Mouse (Mus musculus): ENCODE results near the gene Cnnm1. TPM values are rescaled to one million over a fixed set of nuclear protein-coding genes. Genes with fewer than 3 reads are reported as not detected.

Gene Cnnm1
- total RNA-seq, 2 experiments from 2014 or later: 99.5 to 113 TPM

DNA sequence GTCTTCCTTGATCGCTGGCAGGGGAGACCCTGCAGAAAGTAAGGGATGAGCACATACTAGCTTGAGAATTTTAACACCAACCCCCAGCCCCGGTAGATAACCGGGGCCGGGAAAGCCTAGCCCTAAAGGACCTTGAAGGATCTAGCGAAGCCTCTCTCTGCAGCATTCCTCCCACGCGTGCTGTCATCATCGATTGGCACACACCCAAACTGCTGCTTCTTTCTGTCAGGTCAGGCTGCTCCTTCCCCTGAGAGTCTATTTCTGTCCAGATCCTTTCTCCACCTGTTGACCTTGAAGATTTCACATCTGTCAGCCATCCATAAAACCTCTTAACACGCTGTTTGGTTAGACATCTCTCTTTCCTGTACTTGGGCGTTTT is 84.9 kb downstream of the Cnnm1 start:
- no peak for DNase-seq (ENCODE audit: low spot score in 2 of 2)
- intact Hi-C loops (cut with DNase I): no loop called here

DNA sequence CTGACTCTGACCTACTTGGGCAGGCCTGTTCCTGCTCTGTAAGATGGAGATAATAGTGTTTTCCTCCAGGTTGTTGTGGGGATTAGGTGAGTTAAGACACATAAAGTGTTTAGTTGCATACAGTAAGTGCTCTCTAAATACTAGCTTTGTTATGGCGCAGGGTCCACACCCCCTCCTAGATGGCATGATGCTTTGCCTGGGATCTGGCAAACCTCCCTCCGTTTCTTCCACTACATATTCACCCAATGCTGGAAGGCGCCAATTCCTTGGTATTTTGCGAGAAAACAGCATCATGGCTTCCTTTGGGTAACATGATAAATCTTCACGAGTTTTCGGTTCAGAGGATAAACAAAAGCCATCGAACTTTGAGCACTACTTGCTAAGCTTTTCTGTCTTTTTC is 85.3 kb downstream of the Cnnm1 start:
- DNase-seq (ENCODE audit: low spot score in 2 of 2): no peak
- intact Hi-C loops (cut with DNase I): no loop called here

DNA sequence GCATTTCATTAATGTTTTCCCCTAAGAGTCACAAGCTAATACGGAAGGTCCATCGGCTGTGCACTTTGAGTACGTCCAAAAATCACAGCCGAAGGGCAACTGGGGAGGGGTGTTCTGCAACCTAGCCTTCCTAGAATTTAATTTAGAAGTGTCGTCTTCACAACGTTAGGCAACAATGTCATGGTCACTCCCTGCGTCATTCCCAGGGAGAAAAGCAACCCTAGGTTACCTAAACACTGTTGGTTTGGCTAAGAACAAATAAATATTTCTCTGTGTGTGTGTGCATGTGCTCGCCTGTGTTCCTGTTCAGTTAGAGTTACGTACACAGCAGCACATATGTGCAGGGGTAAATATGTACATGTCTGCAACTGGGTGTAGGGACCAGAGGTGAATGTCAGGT is 85.8 kb downstream of the Cnnm1 start:
- intact Hi-C loops (cut with DNase I): no loop called here
- no peak for DNase-seq (ENCODE audit: low spot score in 2 of 2)

DNA sequence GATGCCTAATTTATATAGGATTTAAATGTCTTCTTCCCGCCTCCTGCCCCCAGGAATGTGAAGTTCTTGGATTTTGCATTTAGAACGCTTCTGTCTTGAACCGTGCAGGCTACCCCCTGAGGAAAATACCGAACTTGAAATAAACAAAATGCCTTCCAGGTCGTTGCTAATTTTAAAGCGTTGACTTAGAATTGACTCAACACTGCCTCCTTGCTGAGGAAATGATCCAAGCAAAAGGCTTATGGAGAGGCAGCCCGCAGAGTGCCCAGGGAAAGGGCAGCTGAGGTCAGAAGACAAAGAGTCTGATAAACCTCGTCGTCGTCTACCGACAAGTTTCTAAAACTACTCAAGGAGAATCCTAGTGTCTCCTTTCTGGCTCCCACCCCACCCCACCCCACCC is 86.9 kb downstream of the Cnnm1 start:
- DNase-seq (ENCODE audit: low spot score in 2 of 2): no peak
- intact Hi-C loops (cut with DNase I): no loop called here

DNA sequence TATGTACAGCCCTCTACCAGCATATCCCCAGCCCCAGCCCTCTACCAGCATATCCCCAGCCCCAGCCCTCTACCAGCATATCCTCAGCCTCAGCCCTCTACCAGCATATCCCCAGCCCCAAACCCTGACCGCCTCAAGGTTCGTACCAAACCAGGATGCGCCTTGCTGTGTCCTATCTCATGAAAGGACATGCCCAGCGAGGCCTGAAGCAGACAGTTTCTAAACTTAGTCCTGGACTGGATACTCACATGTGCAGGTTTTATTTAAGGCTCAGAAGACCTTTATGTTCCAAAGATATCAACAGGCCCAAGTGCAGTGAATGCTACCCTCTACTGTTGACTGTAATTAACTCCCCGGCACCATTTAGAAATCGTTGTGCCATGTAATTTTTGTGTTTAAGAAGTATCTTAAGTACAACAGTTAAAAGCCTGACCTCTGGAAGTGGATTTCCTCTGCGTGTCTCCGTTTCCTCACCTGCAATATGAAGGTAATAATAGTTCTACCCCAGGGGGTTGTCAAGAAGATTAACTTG is 87.9 kb downstream of the Cnnm1 start:
- intact Hi-C loops (cut with DNase I): no loop called here
- DNase-seq (ENCODE audit: low spot score in 2 of 2): no peak

DNA sequence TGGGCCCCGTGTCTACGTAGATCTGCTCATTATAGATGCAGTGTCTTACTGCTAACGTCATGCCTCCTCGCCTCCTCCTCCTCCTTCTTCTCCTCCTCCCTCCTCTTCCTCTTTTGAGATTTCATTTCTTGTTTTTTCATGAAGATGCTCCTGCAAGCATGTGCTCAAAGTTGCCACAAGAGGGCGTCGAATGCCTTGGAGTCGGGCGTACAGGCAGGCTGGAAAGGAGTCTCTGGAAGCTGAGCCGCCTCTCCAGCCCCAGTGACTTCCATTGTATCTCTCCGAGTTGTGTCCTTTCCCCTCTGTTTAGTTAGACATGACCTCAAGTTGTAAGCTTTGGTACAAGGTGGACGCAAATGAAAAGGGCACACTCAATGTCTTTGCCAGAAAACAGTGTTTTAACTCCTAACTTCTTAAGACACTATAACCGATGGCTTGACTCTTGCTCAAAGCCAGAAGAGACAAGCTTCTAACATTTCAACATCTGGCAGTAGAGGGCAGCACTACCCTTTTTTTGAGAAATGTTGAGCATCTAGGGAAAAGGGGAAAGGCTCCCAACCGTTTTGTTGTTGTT is 90.0 kb downstream of the Cnnm1 start:
- intact Hi-C loops (cut with DNase I): loop anchor here (2.0 to 5.0 kb wide), 3 partner anchors 42 to 127 kb away; no protein-coding TSS in a partner anchor
- DNase-seq (ENCODE audit: low spot score in 2 of 2): peak; percentile 59 to 77

DNA sequence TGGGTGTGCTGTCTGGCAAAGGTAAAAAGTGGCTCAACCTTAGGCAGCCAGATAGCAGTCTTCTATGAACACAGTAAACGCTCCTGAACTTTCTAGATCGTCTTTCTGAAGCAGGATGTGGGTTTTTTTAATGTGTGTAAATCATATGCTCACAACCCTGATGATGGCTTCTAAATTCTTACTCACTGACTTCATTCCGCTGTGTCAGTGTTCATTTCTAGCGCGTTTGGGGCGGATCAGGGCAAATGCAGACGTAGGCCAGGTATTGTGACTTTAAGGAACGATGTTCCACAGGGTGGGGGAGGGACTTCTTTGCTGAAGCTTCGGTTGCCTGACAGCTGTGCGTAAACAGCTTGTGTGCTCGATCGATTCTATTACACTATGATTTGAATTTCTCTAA is 90.7 kb downstream of the Cnnm1 start:
- intact Hi-C loops (cut with DNase I): loop anchor here (2.0 to 5.0 kb wide), 3 partner anchors 41 to 126 kb away; no protein-coding TSS in a partner anchor
- no peak for DNase-seq (ENCODE audit: low spot score in 2 of 2)

DNA sequence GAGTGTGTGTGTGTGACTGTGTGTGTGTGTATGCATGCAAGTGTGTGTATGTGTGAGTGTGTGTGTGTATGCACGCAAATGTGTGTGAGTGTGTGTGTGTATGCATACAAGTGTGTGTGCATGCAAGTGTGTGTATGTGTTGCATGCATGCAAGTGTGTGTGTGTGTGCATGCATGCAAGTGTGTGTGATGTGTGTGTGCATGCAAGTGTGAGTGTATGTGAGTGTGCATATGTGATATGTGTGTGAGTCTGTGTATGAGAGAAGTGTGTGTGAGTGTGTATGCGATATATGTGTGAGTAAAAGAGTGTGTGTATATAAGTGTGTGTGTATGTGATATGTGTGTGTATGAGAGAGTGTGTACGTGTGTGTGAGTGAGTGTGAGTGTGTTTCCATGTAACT is 95.1 kb downstream of the Cnnm1 start:
- no peak for DNase-seq (ENCODE audit: low spot score in 2 of 2)
- intact Hi-C loops (cut with DNase I): no loop called here

DNA sequence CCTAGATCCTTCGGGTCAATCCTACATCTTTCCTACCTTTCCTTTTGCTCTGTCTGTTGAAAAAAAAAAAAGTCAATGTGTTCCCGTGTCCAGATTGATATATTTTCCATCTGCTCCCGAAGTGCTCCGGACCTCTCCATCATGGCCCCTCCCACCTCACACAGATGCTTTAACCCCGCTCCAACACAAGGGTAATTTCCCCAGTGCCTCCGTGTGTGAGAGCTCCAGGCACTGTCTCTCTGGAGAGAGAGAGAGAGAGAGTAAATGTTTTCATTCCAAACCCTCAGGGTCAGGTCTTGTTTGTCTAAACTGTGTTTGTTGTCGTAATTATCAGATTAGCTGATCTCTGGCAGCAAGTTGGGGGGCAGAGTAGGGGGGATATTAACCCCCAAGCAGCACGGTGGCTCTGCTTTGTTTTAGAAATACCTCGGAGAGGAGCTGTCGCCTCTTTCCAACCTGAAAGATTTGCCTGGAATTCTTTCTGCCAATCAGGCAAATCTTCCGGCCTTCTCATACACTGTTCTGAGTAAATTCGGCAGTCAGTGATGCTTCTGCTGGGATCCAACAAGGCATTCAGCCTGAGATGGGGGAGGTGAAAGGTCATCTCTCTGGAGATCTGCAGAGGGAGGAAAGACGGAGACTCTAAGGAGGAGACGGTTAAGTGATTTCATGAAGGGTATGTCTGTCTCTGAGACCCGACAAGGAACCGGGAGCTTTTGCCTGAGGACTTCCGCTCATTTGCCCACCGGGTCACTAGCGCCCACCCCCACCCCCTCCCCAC is 106.3 kb downstream of the Cnnm1 start:
- DNase-seq (ENCODE audit: low spot score in 2 of 2): no peak
- intact Hi-C loops (cut with DNase I): no loop called here

Other genes with a start within 250 kb of the Cnnm1 start
- under 1 TPM; 0.07 to 0.09 TPM for gene Hpse2, start 52.1 kb upstream of the Cnnm1 start, total RNA-seq (2021)
- gene Got1, start 84.2 kb downstream of the Cnnm1 start, total RNA-seq (2021): 100 to 1,000 TPM; 352 to 386 TPM
- gene Nkx2-3, start 171.9 kb downstream of the Cnnm1 start, total RNA-seq (2021): not detected
- gene Slc25a28, start 234.4 kb downstream of the Cnnm1 start, total RNA-seq (2021): 10 to 100 TPM; 39.2 to 39.9 TPM
- 10 to 100 TPM; 22.5 to 23.3 TPM for gene Entpd7, start 249.2 kb downstream of the Cnnm1 start, total RNA-seq (2021)